Mouse (Mus musculus): Measurements from ENCODE around the gene Vps13d. TPM values are rescaled to one million over a fixed set of nuclear protein-coding genes. Genes with fewer than 3 reads are reported as not detected.

Vps13d gene
- polyA plus RNA-seq, 1 experiment from 2014 or later: 8.9 TPM

- 81% methylated on average over 3 of the region's 3 CpGs for WGBS
- H3K9me3 ChIP-seq (replicated peaks; ENCODE audit: control insufficient read depth, low read length, poor library complexity, severe bottlenecking): no peaks in the 10 kb centered on the region
- H3K27ac ChIP-seq (ENCODE audit: low read length): no peak overlapping the region
- H3K4me2 ChIP-seq (ENCODE audit: low read length): no peak overlapping the region
- 0 out of 2 replicates have a peak, but pooled peaks cover 2% of the 10 kb centered on the region for H3K36me3 ChIP-seq (ENCODE audit: control insufficient read depth, insufficient read depth, low read length)
- no peaks in the 10 kb centered on the region for H3K4me1 ChIP-seq (ENCODE audit: control insufficient read depth, insufficient read depth, low read length)
- H3K27me3 ChIP-seq (ENCODE audit: control insufficient read depth, insufficient read depth, low read depth, low read length): no peaks in the 10 kb centered on the region
- no peak for ATAC-seq
- H3K4me3 ChIP-seq (ENCODE audit: low read depth, low read length): no peak overlapping the region
- H3K9ac ChIP-seq (ENCODE audit: low read depth, low read length): no peak overlapping the region
Observed at GRCm38 (mm10) chr4:145009437-145009836, 185.4 kb downstream of the Vps13d start.

- no peak for ATAC-seq
- H3K27ac ChIP-seq (ENCODE audit: low read length): no peak overlapping the region
- no peak overlapping the region for H3K4me2 ChIP-seq (ENCODE audit: low read length)
- no peak overlapping the region for H3K9ac ChIP-seq (ENCODE audit: low read depth, low read length)
- H3K27me3 ChIP-seq (ENCODE audit: control insufficient read depth, insufficient read depth, low read depth, low read length): no peaks in the 10 kb centered on the region
- H3K4me3 ChIP-seq (ENCODE audit: low read depth, low read length): no peak overlapping the region
- WGBS: 97% methylated on average over 4 of the region's 4 CpGs
- H3K4me1 ChIP-seq (ENCODE audit: control insufficient read depth, insufficient read depth, low read length): no peaks in the 10 kb centered on the region
- H3K9me3 ChIP-seq (replicated peaks; ENCODE audit: control insufficient read depth, low read length, poor library complexity, severe bottlenecking): no peaks in the 10 kb centered on the region
- no peaks in the 10 kb centered on the region for H3K36me3 ChIP-seq (ENCODE audit: control insufficient read depth, insufficient read depth, low read length)
Observed at GRCm38 (mm10) chr4:145005943-145006545, 188.8 kb downstream of the Vps13d start.

GRCm38 (mm10) chr4:145004176-145004575 is 190.6 kb downstream of the Vps13d start:
- Histone ChIP-seq H3K27me3 (ENCODE audit: control insufficient read depth, insufficient read depth, low read depth, low read length) (no peaks in the 10 kb centered on the region), H3K4me1 (ENCODE audit: control insufficient read depth, insufficient read depth, low read length) (no peaks in the 10 kb centered on the region), H3K9me3 (replicated peaks; ENCODE audit: control insufficient read depth, low read length, poor library complexity, severe bottlenecking) (no peaks in the 10 kb centered on the region), H3K27ac (ENCODE audit: low read length) (no peak overlapping the region), H3K4me3 (ENCODE audit: low read depth, low read length) (no peak overlapping the region), H3K36me3 (ENCODE audit: control insufficient read depth, insufficient read depth, low read length) (no peaks in the 10 kb centered on the region), H3K9ac (ENCODE audit: low read depth, low read length) (no peak overlapping the region), H3K4me2 (ENCODE audit: low read length) (no peak overlapping the region)
- no peak for ATAC-seq
- 93% methylated on average over 6 of the region's 6 CpGs for WGBS

GRCm38 (mm10) chr4:145002733-145003132 is 192.1 kb downstream of the Vps13d start:
- no peak for ATAC-seq
- no peaks in the 10 kb centered on the region for H3K9me3 ChIP-seq (replicated peaks; ENCODE audit: control insufficient read depth, low read length, poor library complexity, severe bottlenecking)
- no peak overlapping the region for H3K4me3 ChIP-seq (ENCODE audit: low read depth, low read length)
- H3K27ac ChIP-seq (ENCODE audit: low read length): no peak overlapping the region
- WGBS: 84% methylated on average over 1 of the region's 1 CpGs
- H3K4me1 ChIP-seq (ENCODE audit: control insufficient read depth, insufficient read depth, low read length): no peaks in the 10 kb centered on the region
- no peak overlapping the region for H3K9ac ChIP-seq (ENCODE audit: low read depth, low read length)
- H3K4me2 ChIP-seq (ENCODE audit: low read length): no peak overlapping the region
- no peaks in the 10 kb centered on the region for H3K27me3 ChIP-seq (ENCODE audit: control insufficient read depth, insufficient read depth, low read depth, low read length)
- H3K36me3 ChIP-seq (ENCODE audit: control insufficient read depth, insufficient read depth, low read length): no peaks in the 10 kb centered on the region

GRCm38 (mm10) chr4:144999903-145000382 is 194.9 kb downstream of the Vps13d start:
- no peak overlapping the region for H3K9ac ChIP-seq (ENCODE audit: low read depth, low read length)
- peak; percentile 59; the same call in 1 of the 2 replicates for ATAC-seq
- H3K36me3 ChIP-seq (ENCODE audit: control insufficient read depth, insufficient read depth, low read length): no peaks in the 10 kb centered on the region
- no peaks in the 10 kb centered on the region for H3K9me3 ChIP-seq (replicated peaks; ENCODE audit: control insufficient read depth, low read length, poor library complexity, severe bottlenecking)
- no peaks in the 10 kb centered on the region for H3K27me3 ChIP-seq (ENCODE audit: control insufficient read depth, insufficient read depth, low read depth, low read length)
- H3K27ac ChIP-seq (ENCODE audit: low read length): no peak overlapping the region
- no peaks in the 10 kb centered on the region for H3K4me1 ChIP-seq (ENCODE audit: control insufficient read depth, insufficient read depth, low read length)
- H3K4me3 ChIP-seq (ENCODE audit: low read depth, low read length): no peak overlapping the region
- WGBS: 50% methylated on average over 20 of the region's 20 CpGs
- no peak overlapping the region for H3K4me2 ChIP-seq (ENCODE audit: low read length)

- no peaks in the 10 kb centered on the region for H3K4me1 ChIP-seq (ENCODE audit: control insufficient read depth, insufficient read depth, low read length)
- no peaks in the 10 kb centered on the region for H3K9me3 ChIP-seq (replicated peaks; ENCODE audit: control insufficient read depth, low read length, poor library complexity, severe bottlenecking)
- H3K9ac ChIP-seq (ENCODE audit: low read depth, low read length): no peak overlapping the region
- H3K4me3 ChIP-seq (ENCODE audit: low read depth, low read length): no peak overlapping the region
- 0 out of 2 replicates have a peak, but pooled peaks have one; percentile 7 for ATAC-seq
- WGBS: 64% methylated on average over 6 of the region's 6 CpGs
- H3K4me2 ChIP-seq (ENCODE audit: low read length): no peak overlapping the region
- no peaks in the 10 kb centered on the region for H3K27me3 ChIP-seq (ENCODE audit: control insufficient read depth, insufficient read depth, low read depth, low read length)
- H3K36me3 ChIP-seq (ENCODE audit: control insufficient read depth, insufficient read depth, low read length): no peaks in the 10 kb centered on the region
- no peak overlapping the region for H3K27ac ChIP-seq (ENCODE audit: low read length)
Observed at GRCm38 (mm10) chr4:144999572-144999880, 195.3 kb downstream of the Vps13d start.

- WGBS: 93% methylated on average over 2 of the region's 2 CpGs
Observed at GRCm38 (mm10) chr4:144998808-144999571, 195.8 kb downstream of the Vps13d start.

GRCm38 (mm10) chr4:144997887-144998658 is 196.7 kb downstream of the Vps13d start:
- no peaks in the 10 kb centered on the region for H3K36me3 ChIP-seq (ENCODE audit: control insufficient read depth, insufficient read depth, low read length)
- H3K9me3 ChIP-seq (replicated peaks; ENCODE audit: control insufficient read depth, low read length, poor library complexity, severe bottlenecking): no peaks in the 10 kb centered on the region
- no peak overlapping the region for H3K27ac ChIP-seq (ENCODE audit: low read length)
- H3K4me2 ChIP-seq (ENCODE audit: low read length): no peak overlapping the region
- H3K4me3 ChIP-seq (ENCODE audit: low read depth, low read length): no peak overlapping the region
- H3K27me3 ChIP-seq (ENCODE audit: control insufficient read depth, insufficient read depth, low read depth, low read length): no peaks in the 10 kb centered on the region
- H3K4me1 ChIP-seq (ENCODE audit: control insufficient read depth, insufficient read depth, low read length): no peaks in the 10 kb centered on the region
- 74% methylated on average over 3 of the region's 3 CpGs for WGBS
- H3K9ac ChIP-seq (ENCODE audit: low read depth, low read length): no peak overlapping the region
- ATAC-seq: no peak

More at GRCm38 (mm10) chr4:144998808-144999571, 195.8 kb downstream of the Vps13d start:
- Histone ChIP-seq H3K9ac (ENCODE audit: low read depth, low read length) (no peak overlapping the region), H3K36me3 (ENCODE audit: control insufficient read depth, insufficient read depth, low read length) (no peaks in the 10 kb centered on the region), H3K4me3 (ENCODE audit: low read depth, low read length) (no peak overlapping the region), H3K4me2 (ENCODE audit: low read length) (no peak overlapping the region), H3K4me1 (ENCODE audit: control insufficient read depth, insufficient read depth, low read length) (no peaks in the 10 kb centered on the region), H3K27ac (ENCODE audit: low read length) (no peak overlapping the region), H3K27me3 (ENCODE audit: control insufficient read depth, insufficient read depth, low read depth, low read length) (no peaks in the 10 kb centered on the region), H3K9me3 (replicated peaks; ENCODE audit: control insufficient read depth, low read length, poor library complexity, severe bottlenecking) (no peaks in the 10 kb centered on the region)
- ATAC-seq: peak; percentile 40; the same call in 1 of the 2 replicates
